ENCODE assay signal across 8 mouse cellular contexts in the genomic region with DNA sequence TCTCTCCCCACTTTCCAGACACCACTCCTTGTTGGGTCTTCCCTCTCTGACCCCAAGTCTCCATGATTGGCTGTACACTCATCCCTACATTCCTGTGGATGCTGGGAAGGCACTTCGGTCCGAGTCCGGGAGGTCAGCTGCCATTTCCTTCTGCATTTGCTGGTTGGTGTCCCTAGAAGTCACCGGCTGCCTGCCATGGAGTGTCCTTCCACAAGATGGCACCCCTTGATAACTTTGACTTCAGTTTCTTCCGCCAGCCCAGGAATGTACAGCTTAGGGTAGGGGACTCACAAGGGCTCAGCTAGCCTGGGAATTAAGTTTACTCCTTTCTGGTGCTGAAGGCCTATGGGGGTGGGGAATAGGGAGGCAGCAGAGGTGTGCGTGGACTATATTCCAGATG. TPM values are rescaled to one million over a fixed set of nuclear protein-coding genes. Genes with fewer than 3 reads are reported as not detected.
DNase-seq lines count a peak whose midpoint lies in the region; ATAC-seq and TF ChIP-seq lines count a peak whose summit lies in the region.

No protein-coding gene starts in this region.

- no peaks in the 10 kb centered on the region for H3K9me3 ChIP-seq in liver, embryonic 16.5 days (replicated peaks; ENCODE audit: control insufficient read depth, low read length)

- no peak overlapping the region for H3K27ac ChIP-seq in liver, embryonic 16.5 days (ENCODE audit: low read length)
- no peak overlapping the region for H3K27ac ChIP-seq in olfactory bulb, adult 2 months (ENCODE audit: insufficient read depth, low read depth, low read length)

- H3K27me3 ChIP-seq in liver, embryonic 16.5 days (ENCODE audit: control insufficient read depth, insufficient read depth, low read depth, low read length) = no peaks in the 10 kb centered on the region

- no peak overlapping the region for H3K4me3 ChIP-seq in liver, embryonic 16.5 days (ENCODE audit: low read depth, low read length)
- H3K4me3 ChIP-seq in olfactory bulb, adult 2 months (ENCODE audit: insufficient read depth, low read depth, low read length) = no peak overlapping the region

- TF ChIP-seq CTCF in olfactory bulb, adult 2 months (IDR thresholded peaks at IDR 0.05; ENCODE audit: insufficient read depth, low read depth, low read length) = peak; percentile 71

- H3K4me1 ChIP-seq in liver, embryonic 16.5 days (ENCODE audit: control insufficient read depth, low read depth, low read length) = no peaks in the 10 kb centered on the region
- no peaks in the 10 kb centered on the region for H3K4me1 ChIP-seq in olfactory bulb, adult 2 months (ENCODE audit: control insufficient read depth, insufficient read depth, low read length)

- no peak overlapping the region for H3K9ac ChIP-seq in liver, embryonic 16.5 days (ENCODE audit: low read depth, low read length)

- no peaks in the 10 kb centered on the region for H3K36me3 ChIP-seq in liver, embryonic 16.5 days (ENCODE audit: control insufficient read depth, insufficient read depth)

- 19% methylated on average over 6 of the region's 6 CpGs for whole genome bisulfite sequencing in liver, embryonic 16.5 days (ENCODE audit: insufficient replicate concordance)
- 25% methylated on average over 6 of the region's 6 CpGs for WGBS in olfactory bulb, adult 2 months

- ATAC-seq in liver, embryonic 16.5 days (ENCODE audit: low read depth) = peak; percentile 21; the same call in 1 of the 2 replicates

- peak; percentile 44 to 55 for DNase-seq in urinary bladder, adult 18-20 months (ENCODE audit: low spot score in 2 of 2)
- no peak for DNase-seq in urinary bladder, postnatal 10 days (ENCODE audit: low spot score)
- DNase-seq in cerebellum, adult 9-10 months = peak; percentile 81
- peak; percentile 68 for DNase-seq in gastrocnemius, adult 18-20 months (ENCODE audit: low spot score)
- peak; percentile 81 for DNase-seq in kidney, adult 18-20 months
- peak; percentile 49 for DNase-seq in urinary bladder, postnatal 25 days (ENCODE audit: low spot score)

- H3K4me2 ChIP-seq in liver, embryonic 16.5 days (ENCODE audit: low read depth, low read length) = no peak overlapping the region

- no peak for TF ChIP-seq POLR2A in olfactory bulb, adult 2 months (IDR thresholded peaks at IDR 0.05; ENCODE audit: insufficient read depth, low read depth, low read length)

RNA-seq across cellular contexts. Expression of gene Doc2b, which starts 13.9 kb away (rescaled TPM):
- total RNA-seq in gastrocnemius, adult 18-20 months (2021) = 1 to 10 TPM in 1 of 2 experiments, under 1 TPM in 1; 0.45 to 2.7 TPM
- 0.04 TPM in 1 of 2 replicates, not detected in the other for polyA plus RNA-seq in liver, embryonic 16.5 days (2015; fragmentation: Nextera tagmentation; extraction: Ambion mirVana)
- polyA plus RNA-seq in olfactory bulb, adult 2 months (2012; ENCODE audit: insufficient read depth, insufficient read length, low replicate concordance, missing spikeins) = not detected in 2 replicates

RNA-seq across cellular contexts. Expression of gene Ywhae, which starts 49.2 kb away (rescaled TPM):
- total RNA-seq in gastrocnemius, adult 18-20 months (2021) = 100 to 1,000 TPM; 517 to 578 TPM
- 192 and 206 TPM in 2 replicates for polyA plus RNA-seq in liver, embryonic 16.5 days (2015; fragmentation: Nextera tagmentation; extraction: Ambion mirVana)
- polyA plus RNA-seq in olfactory bulb, adult 2 months (2012; ENCODE audit: insufficient read depth, insufficient read length, low replicate concordance, missing spikeins) = 855 and 954 TPM in 2 replicates
